Mouse (Mus musculus): ENCODE results near the gene Ybx3. TPM values are rescaled to one million over a fixed set of nuclear protein-coding genes. Genes with fewer than 3 reads are reported as not detected.

Gene Ybx3
- 19.5 and 20.8 TPM in 2 replicates for polyA plus RNA-seq (2015; fragmentation: Nextera tagmentation; extraction: Ambion mirVana)

DNA sequence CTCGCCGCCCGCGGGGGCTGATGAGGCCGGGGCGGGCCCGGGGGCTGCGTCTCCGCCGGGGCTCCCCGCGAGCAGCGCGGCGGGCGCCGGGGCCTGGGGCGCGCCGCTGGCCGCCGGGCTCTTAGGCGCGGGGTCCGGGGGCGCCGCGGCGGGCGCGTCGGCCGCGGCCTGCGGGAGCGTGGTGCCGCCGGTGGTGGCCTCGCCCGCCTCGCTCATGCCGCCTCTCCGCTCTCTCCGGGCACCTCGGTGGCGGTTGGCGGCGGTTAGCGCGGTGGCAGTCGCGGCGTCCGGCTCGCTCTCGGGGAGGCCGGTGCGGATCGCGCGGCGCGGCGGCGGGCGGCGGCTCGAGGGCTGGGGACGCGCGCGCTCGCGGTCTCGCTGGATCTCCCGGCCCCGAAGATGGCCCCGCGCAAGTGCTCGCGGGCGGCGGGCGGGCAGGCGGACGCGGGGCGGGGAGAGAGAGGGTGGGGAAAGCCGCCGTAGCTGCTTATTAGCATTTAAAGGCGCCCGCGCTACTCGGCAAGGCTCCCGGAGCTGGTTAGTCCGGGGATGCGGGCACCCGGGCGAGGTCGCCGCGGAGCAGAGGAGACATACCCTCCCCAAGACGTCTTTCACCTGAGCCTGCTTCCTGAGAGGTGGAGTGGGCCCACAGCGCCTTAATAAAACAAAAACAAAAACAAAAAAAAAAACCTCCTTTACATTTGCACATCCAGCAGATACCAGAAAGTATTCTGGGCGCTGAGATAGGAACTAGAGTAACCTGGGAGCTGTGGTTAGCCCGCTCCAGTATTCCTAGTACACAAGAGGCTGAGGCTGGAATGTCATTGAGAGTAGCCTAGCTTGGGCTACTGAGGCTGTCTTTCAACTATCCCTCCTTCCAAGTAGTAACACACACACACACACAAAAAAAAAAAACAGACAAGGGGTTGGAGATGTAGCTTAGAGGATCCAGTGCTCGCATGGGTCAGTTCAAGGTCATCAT, at the start of gene Ybx3:
TSS of gene Ybx3 (minus strand) at position 437 of the 982 bp plus-strand sequence.
- Histone ChIP-seq H3K4me2 (replicated peaks) (peak within 1 kb of the TSS; percentile 82), H3K4me1 (peaks cover 25% of the 10 kb centered on the region), H3K27me3 (no peaks in the 10 kb centered on the region), H3K27ac (replicated peaks) (peak within 1 kb of the TSS; percentile 87), H3K4me3 (peak within 1 kb of the TSS; percentile 86), H3K36me3 (no peaks in the 10 kb centered on the region), H3K9ac (replicated peaks) (peak within 1 kb of the TSS; percentile 80), H3K9me3 (no peaks in the 10 kb centered on the region)
- under 1% methylated on average over 67 of the region's 107 CpGs for WGBS
- peak; percentile 94 for ATAC-seq (replicated peaks)

DNA sequence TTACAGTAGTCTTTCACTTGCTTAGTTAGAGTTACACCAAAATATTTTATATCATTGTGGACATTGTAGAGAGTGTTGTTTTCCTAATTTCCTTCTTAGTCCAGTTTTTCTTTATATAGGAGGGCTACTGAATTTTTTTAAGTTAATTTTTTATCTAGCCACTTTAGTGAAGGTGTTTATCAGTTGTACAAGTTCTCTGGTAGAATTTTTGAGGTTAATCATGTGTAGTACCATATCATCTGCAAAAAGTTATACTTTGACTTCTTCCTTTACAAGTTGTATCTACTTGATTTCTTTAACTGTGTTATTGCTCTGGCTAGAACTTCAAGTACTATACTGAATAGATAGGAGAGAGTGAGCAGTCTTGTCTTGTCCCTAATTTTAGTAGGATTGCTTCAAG, 48.4 kb upstream of the Ybx3 start:
- no peaks in the 10 kb centered on the region for H3K27me3 ChIP-seq
- no peak overlapping the region for H3K27ac ChIP-seq (replicated peaks)
- H3K36me3 ChIP-seq: no peaks in the 10 kb centered on the region
- no peak for ATAC-seq (replicated peaks)
- H3K4me2 ChIP-seq (replicated peaks): no peak overlapping the region
- no peaks in the 10 kb centered on the region for H3K9me3 ChIP-seq
- no peak overlapping the region for H3K4me3 ChIP-seq
- no peak overlapping the region for H3K9ac ChIP-seq (replicated peaks)
- H3K4me1 ChIP-seq: no peaks in the 10 kb centered on the region

DNA sequence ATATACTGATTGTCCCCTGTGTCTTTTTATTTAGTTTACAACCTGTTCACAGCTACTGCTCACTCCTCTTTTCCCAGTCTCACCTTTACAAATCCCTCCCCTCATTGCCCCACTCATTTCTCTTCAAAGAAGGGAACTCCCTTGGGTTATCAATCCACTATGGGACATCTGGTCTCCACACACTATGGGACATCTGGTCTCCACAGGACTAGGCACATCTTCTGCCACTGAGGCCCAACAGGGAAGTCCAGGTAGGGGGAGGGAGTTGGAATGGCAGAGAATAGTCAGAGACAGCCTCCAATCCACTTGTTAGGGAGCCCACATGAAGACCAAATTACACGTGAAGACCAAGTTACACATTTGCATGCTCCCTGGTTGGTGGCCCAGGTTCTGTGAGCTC, 45.8 kb upstream of the Ybx3 start:
- H3K27me3 ChIP-seq: no peaks in the 10 kb centered on the region
- no peak overlapping the region for H3K27ac ChIP-seq (replicated peaks)
- no peak overlapping the region for H3K9ac ChIP-seq (replicated peaks)
- H3K9me3 ChIP-seq: no peaks in the 10 kb centered on the region
- ATAC-seq (replicated peaks): no peak
- WGBS: 70% methylated on average over 1 of the region's 1 CpGs
- peak overlapping the region; percentile 64 for H3K4me2 ChIP-seq (replicated peaks)
- no peaks in the 10 kb centered on the region for H3K36me3 ChIP-seq
- H3K4me1 ChIP-seq: no peaks in the 10 kb centered on the region
- peak overlapping the region; percentile 44; the same call in 1 of the 2 replicates for H3K4me3 ChIP-seq

DNA sequence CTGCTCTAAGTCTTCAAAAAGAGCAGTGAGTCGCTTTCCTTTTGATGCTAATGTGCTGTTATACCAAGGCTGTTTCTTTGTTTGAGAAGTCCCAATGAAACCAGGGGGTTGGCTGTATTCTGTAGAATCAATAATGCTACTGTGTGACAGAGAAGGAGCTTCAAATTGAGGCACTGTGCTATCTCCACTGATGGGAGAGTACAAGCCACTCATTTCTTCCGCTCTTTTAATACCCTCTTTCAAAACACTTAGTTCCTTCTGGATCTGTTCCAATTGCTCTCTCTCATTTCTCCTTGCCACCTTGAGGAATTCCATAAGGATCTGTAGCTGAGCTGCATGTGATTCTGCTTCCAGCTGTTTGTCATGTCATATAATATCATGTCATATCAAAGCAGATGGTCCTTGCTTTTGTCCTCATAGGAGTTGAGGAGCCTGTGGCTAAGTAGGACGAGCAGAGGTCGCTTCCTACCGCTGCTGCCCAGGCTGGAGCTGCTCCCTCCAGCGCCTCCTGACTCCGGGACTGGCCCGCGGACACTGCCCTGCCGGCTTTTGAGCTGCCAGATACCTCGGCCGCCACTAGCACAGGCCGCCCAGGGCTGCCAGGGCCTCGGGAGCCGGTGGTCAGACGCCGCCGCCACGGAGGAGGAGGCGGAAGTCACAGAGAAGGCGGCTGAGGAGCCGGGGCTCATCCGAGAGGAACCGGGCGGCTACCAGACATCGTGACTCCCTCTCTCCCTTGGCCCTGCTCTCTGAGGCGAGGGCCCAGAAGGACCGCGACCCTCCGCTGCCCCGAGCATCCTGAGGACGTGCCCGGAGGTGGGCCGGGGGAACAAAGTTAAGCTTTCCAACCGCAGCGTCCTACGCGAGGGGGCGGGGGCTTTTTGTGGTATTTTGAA, 45.1 kb upstream of the Ybx3 start:
- ATAC-seq (replicated peaks): peak; percentile 57
- no peaks in the 10 kb centered on the region for H3K9me3 ChIP-seq
- no peaks in the 10 kb centered on the region for H3K27me3 ChIP-seq
- H3K9ac ChIP-seq (replicated peaks): peak overlapping the region; percentile 57
- no peaks in the 10 kb centered on the region for H3K4me1 ChIP-seq
- 6% methylated on average over 39 of the region's 39 CpGs for WGBS
- H3K4me2 ChIP-seq (replicated peaks): peak overlapping the region; percentile 64
- H3K36me3 ChIP-seq: no peaks in the 10 kb centered on the region
- H3K27ac ChIP-seq (replicated peaks): no peak overlapping the region
- H3K4me3 ChIP-seq: peak overlapping the region; percentile 44

DNA sequence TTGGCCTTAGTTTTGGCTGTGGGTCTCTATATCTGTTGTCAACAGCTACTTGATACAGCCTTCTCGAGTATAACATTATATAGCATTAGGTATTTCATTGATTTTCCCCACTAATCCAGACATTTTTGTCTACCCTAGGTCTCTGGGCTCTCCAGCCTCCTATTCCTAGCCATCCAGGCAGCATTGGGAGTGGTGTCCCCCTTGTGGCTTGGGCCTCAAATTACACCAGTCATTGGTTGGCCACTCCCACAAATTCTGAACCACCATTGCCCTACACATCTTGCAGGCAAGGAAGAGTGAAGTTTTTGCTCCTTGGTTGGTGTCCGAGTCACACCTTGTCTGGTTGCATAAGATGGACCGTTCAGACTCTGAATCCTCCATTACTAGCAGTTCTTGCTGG, 33.3 kb upstream of the Ybx3 start:
- Histone ChIP-seq H3K27me3 (no peaks in the 10 kb centered on the region), H3K9me3 (no peaks in the 10 kb centered on the region), H3K4me1 (no peaks in the 10 kb centered on the region), H3K36me3 (no peaks in the 10 kb centered on the region), H3K4me2 (replicated peaks) (no peak overlapping the region), H3K4me3 (no peak overlapping the region), H3K9ac (replicated peaks) (no peak overlapping the region), H3K27ac (replicated peaks) (no peak overlapping the region)
- 71% methylated on average over 3 of the region's 3 CpGs for WGBS
- no peak for ATAC-seq (replicated peaks)

DNA sequence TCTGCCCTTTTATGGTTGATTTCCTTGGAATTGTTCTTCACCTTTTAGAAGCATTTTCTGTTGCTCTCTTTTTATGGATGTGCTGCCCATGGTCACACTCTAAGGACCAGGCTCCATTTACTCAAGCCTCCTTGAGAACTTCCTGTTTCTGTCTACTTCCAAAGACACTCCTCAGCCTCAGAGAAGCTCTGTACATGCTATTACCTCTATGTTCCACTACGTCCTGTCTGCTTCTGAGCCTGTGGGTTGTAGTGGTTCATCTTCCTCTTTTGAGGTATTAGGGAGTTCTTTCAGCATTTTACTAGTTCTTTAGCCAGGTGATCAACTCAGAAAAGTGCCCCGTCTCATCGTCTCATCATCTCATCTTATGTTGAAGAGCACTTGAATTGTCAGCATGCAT, 31.3 kb upstream of the Ybx3 start:
- WGBS: 89% methylated on average over 3 of the region's 3 CpGs
- no peak for ATAC-seq (replicated peaks)
- Histone ChIP-seq H3K9me3 (no peaks in the 10 kb centered on the region), H3K27me3 (no peaks in the 10 kb centered on the region), H3K4me2 (replicated peaks) (no peak overlapping the region), H3K36me3 (no peaks in the 10 kb centered on the region), H3K4me3 (no peak overlapping the region), H3K27ac (replicated peaks) (no peak overlapping the region), H3K9ac (replicated peaks) (no peak overlapping the region), H3K4me1 (no peaks in the 10 kb centered on the region)

DNA sequence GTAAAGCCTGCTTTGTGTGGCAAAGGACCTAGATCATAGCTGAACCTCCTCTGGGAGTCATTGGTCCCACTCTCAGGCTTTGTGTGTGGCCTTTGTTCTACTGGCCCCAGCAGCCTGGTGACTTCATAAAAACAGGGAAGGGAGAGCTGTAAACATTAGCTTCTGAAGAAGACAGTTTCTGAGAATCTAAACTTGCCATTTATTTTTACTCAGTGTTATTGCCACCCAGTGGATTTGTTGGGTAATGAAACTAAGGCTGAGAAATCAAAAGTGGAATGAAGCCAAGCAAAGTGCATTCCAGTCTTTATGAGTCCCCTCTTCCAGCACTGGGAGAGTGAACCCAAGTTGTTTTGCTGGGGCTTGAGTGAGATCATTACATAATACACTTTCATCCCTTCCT, 30.5 kb upstream of the Ybx3 start:
- no peak overlapping the region for H3K4me2 ChIP-seq (replicated peaks)
- H3K4me3 ChIP-seq: no peak overlapping the region
- peak; percentile 46; the same call in 1 of the 2 replicates for ATAC-seq (replicated peaks)
- H3K4me1 ChIP-seq: no peaks in the 10 kb centered on the region
- no peaks in the 10 kb centered on the region for H3K27me3 ChIP-seq
- H3K9me3 ChIP-seq: no peaks in the 10 kb centered on the region
- no peaks in the 10 kb centered on the region for H3K36me3 ChIP-seq
- no peak overlapping the region for H3K27ac ChIP-seq (replicated peaks)
- H3K9ac ChIP-seq (replicated peaks): no peak overlapping the region

DNA sequence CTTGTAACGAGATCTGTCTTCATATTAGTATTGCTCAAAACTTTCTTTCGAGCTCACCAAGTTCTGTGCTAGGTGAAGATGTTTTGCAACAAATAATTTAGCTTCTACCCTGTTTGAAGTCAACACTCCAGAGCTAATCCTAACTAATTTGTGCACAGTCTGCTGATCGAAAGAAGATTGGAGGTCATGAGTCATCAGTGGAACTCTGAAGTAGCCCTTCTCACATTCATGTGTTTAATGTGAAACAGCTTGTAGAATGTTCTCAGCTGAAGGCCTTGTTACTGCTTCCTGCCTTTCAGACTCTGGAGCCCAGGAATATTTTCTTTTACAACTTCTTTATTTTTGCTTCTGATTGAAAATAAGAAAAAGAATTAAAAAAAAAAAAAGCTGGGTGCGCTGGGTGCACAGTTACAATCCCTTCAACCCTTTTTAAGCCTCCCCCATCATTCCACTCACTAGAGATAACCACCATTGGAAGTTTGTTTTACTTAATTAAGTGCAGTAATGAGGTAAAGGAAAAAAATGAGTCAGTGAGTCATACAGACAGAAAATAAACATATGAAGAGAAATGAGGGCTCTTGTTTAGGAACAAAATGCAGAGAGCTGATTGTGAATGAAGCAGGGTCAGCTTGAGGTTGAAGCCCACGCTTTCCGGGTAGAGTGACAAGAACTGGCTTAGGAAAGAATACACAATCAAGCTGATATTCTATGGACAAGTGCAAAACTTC, 23.0 kb upstream of the Ybx3 start:
- Histone ChIP-seq H3K27me3 (no peaks in the 10 kb centered on the region), H3K4me2 (replicated peaks) (no peak overlapping the region), H3K4me1 (no peaks in the 10 kb centered on the region), H3K27ac (replicated peaks) (no peak overlapping the region), H3K9ac (replicated peaks) (no peak overlapping the region), H3K9me3 (no peaks in the 10 kb centered on the region), H3K36me3 (no peaks in the 10 kb centered on the region), H3K4me3 (no peak overlapping the region)
- WGBS: 78% methylated on average over 6 of the region's 6 CpGs
- no peak for ATAC-seq (replicated peaks)

DNA sequence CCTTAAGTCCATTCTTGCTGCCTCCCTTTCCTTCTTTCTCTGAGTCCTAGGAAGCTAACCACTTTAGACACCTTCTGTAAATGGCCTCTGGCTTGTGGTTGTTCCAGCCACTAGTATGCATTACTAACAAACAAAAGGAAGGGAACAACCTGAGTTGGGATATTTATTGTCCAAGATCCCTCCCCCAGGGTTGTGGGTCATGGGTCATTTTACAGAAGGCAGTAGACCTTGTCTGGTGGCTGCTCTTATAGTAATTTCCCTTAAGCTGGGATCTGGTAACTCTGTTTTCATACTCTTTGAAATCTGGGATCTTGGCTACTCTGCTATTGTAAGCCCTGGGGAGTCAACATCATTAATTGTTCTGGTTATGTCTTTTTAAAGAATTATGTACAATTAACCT, 18.7 kb upstream of the Ybx3 start:
- no peak for ATAC-seq (replicated peaks)
- Histone ChIP-seq H3K9ac (replicated peaks) (no peak overlapping the region), H3K4me3 (no peak overlapping the region), H3K27me3 (no peaks in the 10 kb centered on the region), H3K36me3 (no peaks in the 10 kb centered on the region), H3K9me3 (no peaks in the 10 kb centered on the region), H3K4me1 (no peaks in the 10 kb centered on the region), H3K4me2 (replicated peaks) (no peak overlapping the region), H3K27ac (replicated peaks) (no peak overlapping the region)

DNA sequence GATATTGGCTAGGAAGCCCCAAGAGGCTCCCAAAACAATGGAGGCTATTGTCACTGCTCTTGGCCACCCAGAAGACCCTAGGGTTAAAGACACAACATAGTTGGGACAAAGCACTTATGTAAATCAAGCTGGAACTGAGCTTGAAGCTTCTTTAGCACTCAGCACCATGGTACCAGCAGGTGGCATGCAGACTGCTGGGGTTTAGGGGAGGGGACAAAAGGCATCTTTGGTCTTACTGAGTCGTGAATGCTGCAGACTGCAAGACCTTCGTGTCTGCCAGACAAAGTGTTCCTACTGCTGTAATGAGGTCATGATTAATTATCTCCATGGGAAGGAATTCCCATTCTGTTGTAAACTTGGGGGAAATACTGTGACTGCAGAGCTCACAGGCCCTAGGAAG, 17.6 kb upstream of the Ybx3 start:
- no peak for ATAC-seq (replicated peaks)
- H3K4me2 ChIP-seq (replicated peaks): no peak overlapping the region
- no peaks in the 10 kb centered on the region for H3K27me3 ChIP-seq
- H3K9me3 ChIP-seq: no peaks in the 10 kb centered on the region
- WGBS: 1% methylated on average over 2 of the region's 2 CpGs
- no peak overlapping the region for H3K9ac ChIP-seq (replicated peaks)
- H3K4me1 ChIP-seq: no peaks in the 10 kb centered on the region
- no peaks in the 10 kb centered on the region for H3K36me3 ChIP-seq
- no peak overlapping the region for H3K27ac ChIP-seq (replicated peaks)
- H3K4me3 ChIP-seq: no peak overlapping the region

DNA sequence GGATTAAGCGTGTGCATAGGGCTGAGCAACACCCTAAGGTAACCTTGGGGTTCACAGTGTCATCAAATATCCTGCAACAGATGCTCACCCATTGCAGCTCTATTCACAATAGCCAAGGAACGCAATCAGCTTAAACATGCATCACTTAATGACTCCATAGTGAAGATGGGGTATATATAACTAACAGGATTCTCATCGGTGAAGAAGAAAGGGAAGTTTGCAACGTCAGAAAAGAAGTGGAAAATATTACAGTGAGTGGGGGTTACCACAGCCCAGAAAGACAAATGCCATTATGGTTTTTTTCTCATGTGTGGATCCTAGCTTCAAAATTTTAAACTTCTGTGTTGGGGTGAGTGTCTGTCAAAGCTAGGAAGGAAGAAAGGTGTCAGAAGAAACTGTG, 16.9 kb upstream of the Ybx3 start:
- Histone ChIP-seq H3K4me2 (replicated peaks) (no peak overlapping the region), H3K27me3 (no peaks in the 10 kb centered on the region), H3K9ac (replicated peaks) (no peak overlapping the region), H3K36me3 (no peaks in the 10 kb centered on the region), H3K27ac (replicated peaks) (no peak overlapping the region), H3K4me1 (no peaks in the 10 kb centered on the region), H3K4me3 (no peak overlapping the region), H3K9me3 (no peaks in the 10 kb centered on the region)
- WGBS: 85% methylated on average over 4 of the region's 4 CpGs
- no peak for ATAC-seq (replicated peaks)

DNA sequence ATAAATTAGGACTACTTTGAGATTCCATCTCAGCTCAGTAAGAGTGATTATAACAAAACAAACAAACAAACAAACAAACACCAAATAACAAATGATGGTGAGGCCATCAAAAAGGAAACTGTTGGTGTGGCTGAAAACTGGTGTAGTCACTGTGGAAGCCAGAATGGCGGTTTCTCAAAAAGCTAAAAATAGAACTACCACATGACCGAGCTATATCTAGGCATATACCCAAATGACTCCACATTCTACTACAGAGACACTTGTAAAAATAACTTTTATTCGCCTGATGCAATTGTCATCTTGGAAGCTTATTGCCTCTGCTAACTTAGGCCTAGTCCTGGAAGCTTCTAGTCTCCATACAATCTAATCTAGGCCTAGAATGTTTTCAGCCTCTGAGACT, 16.0 kb upstream of the Ybx3 start:
- H3K4me1 ChIP-seq: no peaks in the 10 kb centered on the region
- no peak overlapping the region for H3K4me3 ChIP-seq
- 81% methylated on average over 3 of the region's 3 CpGs for WGBS
- no peaks in the 10 kb centered on the region for H3K9me3 ChIP-seq
- no peaks in the 10 kb centered on the region for H3K27me3 ChIP-seq
- H3K27ac ChIP-seq (replicated peaks): no peak overlapping the region
- ATAC-seq (replicated peaks): no peak
- no peak overlapping the region for H3K9ac ChIP-seq (replicated peaks)
- H3K4me2 ChIP-seq (replicated peaks): no peak overlapping the region
- H3K36me3 ChIP-seq: no peaks in the 10 kb centered on the region

All from forebrain, embryonic 15.5 days (tissue).